Comparison of ENCODE assay signal across 21 mouse cellular contexts in the genomic region with DNA sequence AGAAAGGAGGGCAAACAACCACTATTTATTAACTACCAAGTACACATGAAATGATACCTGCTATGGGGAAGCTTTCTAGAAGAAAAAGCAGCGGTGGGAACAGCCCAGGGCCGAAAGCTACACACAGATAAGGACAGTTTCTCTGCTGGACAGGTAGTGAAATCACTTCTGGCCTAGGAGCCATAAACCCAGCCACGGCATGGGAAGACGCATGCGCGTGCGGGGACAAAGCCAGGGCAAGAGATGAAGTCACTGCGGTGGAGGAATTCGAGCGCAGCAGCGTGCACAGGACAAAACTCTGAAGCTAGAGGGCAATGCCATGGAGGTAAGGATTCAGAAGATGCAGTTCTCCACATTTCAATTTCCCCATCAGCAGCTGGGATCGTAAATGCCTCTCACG. TPM values are rescaled to one million over a fixed set of nuclear protein-coding genes. Genes with fewer than 3 reads are reported as not detected.
"Had no signal": no experiment of that assay in that cellular context is flagged by ENCODE, and none has a peak within 500 bp of the region (broad histone marks: within the 10 kb centered on the region; RNA-seq: fewer than 3 reads in every experiment).

No protein-coding gene starts in this region.

- H3K36me3 ChIP-seq: liver, embryonic 13.5 days; lung, embryonic 15.5 days; stomach, embryonic 15.5 days had no signal

- ATAC-seq: inflammation-experienced regulatory T-cells, adult 6 months; liver, postnatal 0 days; midbrain, embryonic 15.5 days had no signal

- H3K4me3 ChIP-seq: left cerebral cortex, adult 2 months; liver, embryonic 13.5 days; lung, embryonic 15.5 days; megakaryocyte, embryonic 14.5 days; midbrain, embryonic 15.5 days; stomach, embryonic 15.5 days had no signal

- H3K4me1 ChIP-seq: liver, embryonic 13.5 days; lung, embryonic 15.5 days; megakaryocyte, embryonic 14.5 days; midbrain, embryonic 15.5 days; stomach, embryonic 15.5 days had no signal

- H3K9ac ChIP-seq: liver, embryonic 13.5 days; liver, postnatal 0 days; lung, embryonic 15.5 days; midbrain, embryonic 15.5 days; stomach, embryonic 15.5 days had no signal

- DNase-seq: kidney, adult 8-10 months; kidney, postnatal 4 days; liver; liver, embryonic 13.5 days; liver, postnatal 0 days; lung, postnatal 14 days; retina, postnatal 1 day; right cerebral cortex, postnatal 4 days; spleen, adult 18-20 months; thymus, postnatal 4 days had no signal

- H3K27me3 ChIP-seq: liver, embryonic 13.5 days; lung, embryonic 15.5 days; megakaryocyte, embryonic 14.5 days; midbrain, embryonic 15.5 days; stomach, embryonic 15.5 days had no signal

- H3K4me2 ChIP-seq: liver, embryonic 13.5 days; lung, embryonic 15.5 days; midbrain, embryonic 11.5 days; midbrain, embryonic 15.5 days; stomach, embryonic 15.5 days had no signal

- H3K27ac ChIP-seq: kidney, postnatal 0 days; left cerebral cortex, adult 2 months; liver, embryonic 13.5 days; lung, embryonic 15.5 days; macrophage; midbrain, embryonic 15.5 days; stomach, embryonic 15.5 days had no signal

- H3K9me3 ChIP-seq: liver, embryonic 13.5 days; lung, embryonic 15.5 days; midbrain, embryonic 15.5 days; stomach, embryonic 15.5 days had no signal

RNA-seq across cellular contexts. Expression of a gene that starts 34.4 kb away (rescaled TPM):
- total RNA-seq: layer of hippocampus, postnatal 25 days; left cerebral cortex, adult 2 months; left cerebral cortex, postnatal 14 days had no signal
- polyA plus RNA-seq: inflammation-experienced regulatory T-cells, adult 6 months; kidney, postnatal 0 days; liver, embryonic 13.5 days; liver, postnatal 0 days; lung, embryonic 15.5 days; macrophage; midbrain, embryonic 11.5 days; midbrain, embryonic 15.5 days; stomach, embryonic 15.5 days had no signal
